Mouse (Mus musculus): ENCODE results near the gene Nip7. TPM values are rescaled to one million over a fixed set of nuclear protein-coding genes. Genes with fewer than 3 reads are reported as not detected.
A peak's percentile ranks its signal among the peaks of the same experiment; 100 is the strongest.
"Not testable (repeated sequence)": the region's sequence is repeated elsewhere in the genome, so short reads cannot be mapped to it uniquely, and the experiment has no call there.

The Nip7 gene
- total RNA-seq, 1 experiment, result 189 TPM

GRCm38 (mm10) chr8:107031577-107032090 lies 25.0 kb upstream of the Nip7 start:
- in situ Hi-C loops (cut with MboI; ENCODE audit: low sequenced_read_pairs in 2 of 2, unreplicated experiment in 2 of 2), result no loop called here
- no peak overlapping the region for H3K27ac ChIP-seq (ENCODE audit: insufficient read depth, low read depth, low read length, poor library complexity, severe bottlenecking)
- DNase-seq (ENCODE audit: low read depth, low spot score), result no peak
- no peaks in the 10 kb centered on the region; the same call in 1 of the 2 replicates for H3K36me3 ChIP-seq (ENCODE audit: control insufficient read depth, insufficient read depth, low read length, poor library complexity, severe bottlenecking)
- peak overlapping the region; percentile 94 to 99 for H3K4me3 ChIP-seq (ENCODE audit: insufficient read depth in 1 of 2, low read depth in 1 of 2, low read length in 2 of 2, poor library complexity in 1 of 2, severe bottlenecking in 1 of 2)
- TF ChIP-seq ZNF384 (IDR thresholded peaks at IDR 0.05; ENCODE audit: low read depth, low read length) (no peak), ZC3H11A (IDR thresholded peaks at IDR 0.05; ENCODE audit: borderline replicate concordance, low read depth, low read length) (no peak), HCFC1 (IDR thresholded peaks at IDR 0.05; ENCODE audit: borderline replicate concordance, insufficient read depth, low read length) (no peak), CHD2 (IDR thresholded peaks at IDR 0.05; ENCODE audit: low read depth, low read length) (no peak), MAFK (IDR thresholded peaks at IDR 0.05; ENCODE audit: insufficient read depth, low read depth, low read length) (no peak)
- H3K9me3 ChIP-seq (ENCODE audit: control insufficient read depth, insufficient read depth, low read depth, low read length), result no peaks in the 10 kb centered on the region
- peaks cover 0 to 2% of the 10 kb centered on the region in 2 experiments; a peak in 1 of 4 replicates for H3K4me1 ChIP-seq (ENCODE audit: control insufficient read depth in 2 of 2, insufficient read depth in 2 of 2, low read length in 2 of 2, poor library complexity in 1 of 2)
- peak overlapping the region; percentile 88 for H3K9ac ChIP-seq (ENCODE audit: insufficient read depth, low read depth, low read length, poor library complexity, severe bottlenecking)

- H3K4me3 ChIP-seq (ENCODE audit: insufficient read depth in 1 of 2, low read depth in 1 of 2, low read length in 2 of 2, poor library complexity in 1 of 2, severe bottlenecking in 1 of 2); DNase-seq (ENCODE audit: low read depth, low spot score); H3K9me3 ChIP-seq (ENCODE audit: control insufficient read depth, insufficient read depth, low read depth, low read length); in situ Hi-C loops (cut with MboI; ENCODE audit: low sequenced_read_pairs in 2 of 2, unreplicated experiment in 2 of 2); H3K4me1 ChIP-seq (ENCODE audit: control insufficient read depth in 2 of 2, insufficient read depth in 2 of 2, low read length in 2 of 2, poor library complexity in 1 of 2); H3K27ac ChIP-seq (ENCODE audit: insufficient read depth, low read depth, low read length, poor library complexity, severe bottlenecking); H3K9ac ChIP-seq (ENCODE audit: insufficient read depth, low read depth, low read length, poor library complexity, severe bottlenecking); H3K36me3 ChIP-seq (ENCODE audit: control insufficient read depth, insufficient read depth, low read length, poor library complexity, severe bottlenecking): not testable (repeated sequence)
Measured at GRCm38 (mm10) chr8:107033609-107034008, 23.1 kb upstream of the Nip7 start.

- in situ Hi-C loops (cut with MboI; ENCODE audit: low sequenced_read_pairs in 2 of 2, unreplicated experiment in 2 of 2), result no loop called here
- Histone ChIP-seq H3K9me3 (ENCODE audit: control insufficient read depth, insufficient read depth, low read depth, low read length) (no peaks in the 10 kb centered on the region), H3K9ac (ENCODE audit: insufficient read depth, low read depth, low read length, poor library complexity, severe bottlenecking) (no peak overlapping the region), H3K36me3 (ENCODE audit: control insufficient read depth, insufficient read depth, low read length, poor library complexity, severe bottlenecking) (no peaks in the 10 kb centered on the region; the same call in 1 of the 2 replicates), H3K4me3 (ENCODE audit: insufficient read depth in 1 of 2, low read depth in 1 of 2, low read length in 2 of 2, poor library complexity in 1 of 2, severe bottlenecking in 1 of 2) (no peak overlapping the region), H3K27ac (ENCODE audit: insufficient read depth, low read depth, low read length, poor library complexity, severe bottlenecking) (no peak overlapping the region), H3K4me1 (ENCODE audit: control insufficient read depth in 2 of 2, insufficient read depth in 2 of 2, low read length in 2 of 2, poor library complexity in 1 of 2) (peaks cover 0 to 2% of the 10 kb centered on the region in 2 experiments; a peak in 2 of 4 replicates)
- DNase-seq (ENCODE audit: low read depth, low spot score), result no peak
- TF ChIP-seq MAFK (IDR thresholded peaks at IDR 0.05; ENCODE audit: insufficient read depth, low read depth, low read length) (no peak), HCFC1 (IDR thresholded peaks at IDR 0.05; ENCODE audit: borderline replicate concordance, insufficient read depth, low read length) (no peak), ZNF384 (IDR thresholded peaks at IDR 0.05; ENCODE audit: low read depth, low read length) (no peak), CHD2 (IDR thresholded peaks at IDR 0.05; ENCODE audit: low read depth, low read length) (no peak), ZC3H11A (IDR thresholded peaks at IDR 0.05; ENCODE audit: borderline replicate concordance, low read depth, low read length) (no peak)
Measured at GRCm38 (mm10) chr8:107035641-107036040, 21.0 kb upstream of the Nip7 start.

DNA sequence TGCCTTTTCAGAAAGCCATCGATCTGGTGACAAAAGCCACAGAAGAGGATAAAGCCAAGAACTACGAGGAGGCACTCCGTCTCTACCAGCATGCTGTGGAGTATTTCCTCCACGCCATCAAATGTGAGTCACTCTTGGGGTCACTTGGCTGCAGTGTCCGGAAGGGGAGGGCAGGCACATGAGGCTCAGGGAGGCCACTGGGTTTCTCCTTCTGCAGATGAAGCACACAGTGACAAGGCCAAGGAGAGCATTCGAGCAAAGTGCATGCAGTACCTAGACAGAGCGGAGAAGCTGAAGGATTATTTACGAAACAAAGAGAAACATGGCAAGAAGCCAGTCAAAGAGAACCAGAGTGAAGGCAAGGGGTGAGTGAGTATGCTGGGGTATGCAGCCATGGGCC lies 20.1 kb upstream of the Nip7 start:
- DNase-seq (ENCODE audit: low read depth, low spot score), result no peak
- H3K36me3 ChIP-seq (ENCODE audit: control insufficient read depth, insufficient read depth, low read length, poor library complexity, severe bottlenecking), result no peaks in the 10 kb centered on the region; the same call in 1 of the 2 replicates
- in situ Hi-C loops (cut with MboI; ENCODE audit: low sequenced_read_pairs in 2 of 2, unreplicated experiment in 2 of 2), result no loop called here

GRCm38 (mm10) chr8:107040632-107041031 lies 16.0 kb upstream of the Nip7 start:
- in situ Hi-C loops (cut with MboI; ENCODE audit: low sequenced_read_pairs in 2 of 2, unreplicated experiment in 2 of 2), result no loop called here
- Histone ChIP-seq H3K9ac (ENCODE audit: insufficient read depth, low read depth, low read length, poor library complexity, severe bottlenecking) (no peak overlapping the region), H3K27ac (ENCODE audit: insufficient read depth, low read depth, low read length, poor library complexity, severe bottlenecking) (no peak overlapping the region), H3K36me3 (ENCODE audit: control insufficient read depth, insufficient read depth, low read length, poor library complexity, severe bottlenecking) (peaks cover 24% of the 10 kb centered on the region), H3K4me3 (ENCODE audit: insufficient read depth in 1 of 2, low read depth in 1 of 2, low read length in 2 of 2, poor library complexity in 1 of 2, severe bottlenecking in 1 of 2) (no peak overlapping the region), H3K4me1 (ENCODE audit: control insufficient read depth in 2 of 2, insufficient read depth in 2 of 2, low read length in 2 of 2, poor library complexity in 1 of 2) (peaks cover 0 to 2% of the 10 kb centered on the region in 2 experiments; a peak in 2 of 4 replicates), H3K9me3 (ENCODE audit: control insufficient read depth, insufficient read depth, low read depth, low read length) (no peaks in the 10 kb centered on the region)
- TF ChIP-seq CHD2 (IDR thresholded peaks at IDR 0.05; ENCODE audit: low read depth, low read length) (no peak), HCFC1 (IDR thresholded peaks at IDR 0.05; ENCODE audit: borderline replicate concordance, insufficient read depth, low read length) (no peak), ZC3H11A (IDR thresholded peaks at IDR 0.05; ENCODE audit: borderline replicate concordance, low read depth, low read length) (no peak), ZNF384 (IDR thresholded peaks at IDR 0.05; ENCODE audit: low read depth, low read length) (no peak), MAFK (IDR thresholded peaks at IDR 0.05; ENCODE audit: insufficient read depth, low read depth, low read length) (no peak)
- DNase-seq (ENCODE audit: low read depth, low spot score), result no peak

More for the DNA sequence above, 20.1 kb upstream of the Nip7 start:
- Histone ChIP-seq H3K9ac (ENCODE audit: insufficient read depth, low read depth, low read length, poor library complexity, severe bottlenecking) (no peak overlapping the region), H3K4me3 (ENCODE audit: insufficient read depth in 1 of 2, low read depth in 1 of 2, low read length in 2 of 2, poor library complexity in 1 of 2, severe bottlenecking in 1 of 2) (no peak overlapping the region), H3K4me1 (ENCODE audit: control insufficient read depth in 2 of 2, insufficient read depth in 2 of 2, low read length in 2 of 2, poor library complexity in 1 of 2) (peaks cover 0 to 4% of the 10 kb centered on the region in 2 experiments; a peak in 2 of 4 replicates), H3K27ac (ENCODE audit: insufficient read depth, low read depth, low read length, poor library complexity, severe bottlenecking) (no peak overlapping the region), H3K9me3 (ENCODE audit: control insufficient read depth, insufficient read depth, low read depth, low read length) (no peaks in the 10 kb centered on the region)
- TF ChIP-seq CHD2 (IDR thresholded peaks at IDR 0.05; ENCODE audit: low read depth, low read length), result no peak
- no peak for TF ChIP-seq ZC3H11A (IDR thresholded peaks at IDR 0.05; ENCODE audit: borderline replicate concordance, low read depth, low read length)
- TF ChIP-seq MAFK (IDR thresholded peaks at IDR 0.05; ENCODE audit: insufficient read depth, low read depth, low read length), result no peak
